Mouse (Mus musculus) frontal cortex, adult 2 months (tissue): Measurements from ENCODE around the gene Traf1. TPM values are rescaled to one million over a fixed set of nuclear protein-coding genes. Genes with fewer than 3 reads are reported as not detected.

ENCODE experiments used
- DNase-seq, 2 experiments: peaks; one replicate each; pipeline ENCODE4 v3.0.0; 2022; ENCODE audit warnings: low spot score in 1 of 2; ENCODE audit errors: extremely low spot score in 1 of 2
- polyA plus RNA-seq: library from polyadenylated mRNA; depleted of rRNA; stranded (reverse); fragments of >200 nt; gene quantifications from 2 replicates; pipeline ENCODE4 v1.2.3, GENCODE M21; 2012

Traf1 gene
- polyA plus RNA-seq, 1 experiment = 3.5 TPM

GRCm38 (mm10) chr2:34944761-34945160 is 16.8 kb downstream of the Traf1 start:
- DNase-seq = no peak

- DNase-seq = no peak
These were observed 17.9 kb downstream of the Traf1 start for GRCm38 (mm10) chr2:34943556-34944120.

- no peak for DNase-seq
These were observed 20.4 kb downstream of the Traf1 start for GRCm38 (mm10) chr2:34941061-34941675.

- DNase-seq = no peak
These were observed 21.3 kb downstream of the Traf1 start for GRCm38 (mm10) chr2:34940246-34940645.

- no peak for DNase-seq
These were observed 23.0 kb downstream of the Traf1 start for GRCm38 (mm10) chr2:34938269-34939208.

GRCm38 (mm10) chr2:34937460-34937859 is 24.1 kb downstream of the Traf1 start:
- DNase-seq = no peak

GRCm38 (mm10) chr2:34927320-34927719 is 34.3 kb downstream of the Traf1 start:
- no peak for DNase-seq

- DNase-seq = no peak
These were observed 38.8 kb downstream of the Traf1 start for GRCm38 (mm10) chr2:34922729-34923128.

GRCm38 (mm10) chr2:34920144-34920543 is 41.4 kb downstream of the Traf1 start:
- DNase-seq = no peak

GRCm38 (mm10) chr2:34915103-34915502 is 46.5 kb downstream of the Traf1 start:
- no peak for DNase-seq

- no peak for DNase-seq
These were observed 46.8 kb downstream of the Traf1 start for GRCm38 (mm10) chr2:34914823-34915082.

- DNase-seq = no peak
These were observed 47.3 kb downstream of the Traf1 start for GRCm38 (mm10) chr2:34914069-34914822.

- no peak for DNase-seq
These were observed 48.1 kb downstream of the Traf1 start, which contains the start of gene Phf19 for GRCm38 (mm10) chr2:34913218-34914068. TSS of gene Phf19 (minus strand) at chr2:34914026.

GRCm38 (mm10) chr2:34912613-34913012 is 49.0 kb downstream of the Traf1 start:
- no peak for DNase-seq

GRCm38 (mm10) chr2:34911871-34912270 is 49.7 kb downstream of the Traf1 start:
- DNase-seq = no peak

GRCm38 (mm10) chr2:34909719-34910118 is 51.9 kb downstream of the Traf1 start:
- DNase-seq = no peak

- no peak for DNase-seq
These were observed 54.5 kb downstream of the Traf1 start for GRCm38 (mm10) chr2:34906861-34907604.

- no peak for DNase-seq
These were observed 55.1 kb downstream of the Traf1 start for GRCm38 (mm10) chr2:34906426-34906825.

GRCm38 (mm10) chr2:34904849-34905542 is 56.6 kb downstream of the Traf1 start:
- peak; percentile 98 to 99 for DNase-seq
